Mouse (Mus musculus) urinary bladder, postnatal 4 days (tissue): ENCODE results near the gene Slc38a1.

Experiments used
- DNase-seq, 2 experiments: peaks; one replicate each; pipeline ENCODE4 v3.0.0; 2021 to 2022; ENCODE audit warnings: low spot score in 2 of 2

Gene Slc38a1

GRCm38 (mm10) chr15:96642436-96643405, at the start of gene Slc38a1:
Gene Slc38a1 (minus strand): TSS chr15:96642913.
- DNase-seq: peak in 1 of 2 experiments; percentile 45

DNA sequence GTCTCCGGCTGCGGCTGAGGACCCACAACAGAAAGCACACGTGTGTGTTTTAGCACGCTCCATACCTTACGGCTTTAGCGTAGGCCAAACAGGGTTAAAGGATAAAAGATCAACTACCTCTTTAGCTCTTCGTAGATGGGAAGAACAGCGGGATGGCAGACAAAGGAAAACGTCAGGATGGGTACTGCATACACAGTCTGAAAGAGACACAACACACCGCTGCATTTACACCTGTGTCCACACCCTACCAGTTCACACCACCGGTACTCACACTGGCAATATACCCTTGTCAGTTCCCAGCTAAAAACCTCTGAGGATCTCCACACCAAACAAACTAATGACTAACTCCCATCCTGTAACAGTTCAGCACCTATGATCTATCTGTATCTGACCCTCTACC, 49.7 kb upstream of the Slc38a1 start:
- no peak for DNase-seq

DNA sequence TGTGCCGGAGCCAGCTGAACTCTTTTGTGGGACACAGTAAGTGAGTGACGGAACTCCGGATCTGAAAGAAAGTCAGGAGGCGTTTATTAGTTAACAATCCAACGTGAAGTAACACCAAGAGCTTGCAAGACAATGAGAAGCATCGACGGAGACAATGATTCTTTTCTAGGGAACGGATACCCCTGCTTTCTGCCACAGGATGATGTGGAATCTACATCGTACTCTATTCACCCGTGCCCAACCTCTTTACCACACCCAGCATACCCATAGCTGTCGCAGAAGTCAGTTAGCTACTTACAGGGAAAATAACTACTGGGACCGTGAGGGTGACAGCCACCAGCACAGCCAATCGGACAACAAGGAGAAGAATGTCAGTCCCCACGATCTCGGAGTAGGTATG, 48.7 kb upstream of the Slc38a1 start:
- no peak for DNase-seq

- DNase-seq: no peak
Observed at GRCm38 (mm10) chr15:96690829-96691228, 48.1 kb upstream of the Slc38a1 start.

DNA sequence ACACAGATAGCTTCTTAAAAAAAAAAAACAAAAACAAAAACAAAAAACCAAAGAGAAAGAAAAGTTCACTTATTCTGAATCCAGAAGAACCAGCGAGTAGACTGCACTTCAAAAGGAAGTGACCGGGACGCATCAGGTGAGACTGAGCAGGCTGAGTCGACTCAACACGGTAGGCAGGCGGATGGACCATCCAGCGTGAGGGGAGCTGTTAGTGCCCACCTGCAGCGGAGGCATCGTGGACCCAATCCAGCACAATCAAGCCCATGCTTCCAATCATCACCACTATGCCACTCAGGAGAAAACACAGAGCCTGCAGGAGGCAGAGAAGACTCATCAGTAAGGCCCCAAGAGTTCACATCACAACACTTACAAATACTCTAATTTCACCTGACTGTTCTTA, 47.2 kb upstream of the Slc38a1 start:
- DNase-seq: no peak

DNA sequence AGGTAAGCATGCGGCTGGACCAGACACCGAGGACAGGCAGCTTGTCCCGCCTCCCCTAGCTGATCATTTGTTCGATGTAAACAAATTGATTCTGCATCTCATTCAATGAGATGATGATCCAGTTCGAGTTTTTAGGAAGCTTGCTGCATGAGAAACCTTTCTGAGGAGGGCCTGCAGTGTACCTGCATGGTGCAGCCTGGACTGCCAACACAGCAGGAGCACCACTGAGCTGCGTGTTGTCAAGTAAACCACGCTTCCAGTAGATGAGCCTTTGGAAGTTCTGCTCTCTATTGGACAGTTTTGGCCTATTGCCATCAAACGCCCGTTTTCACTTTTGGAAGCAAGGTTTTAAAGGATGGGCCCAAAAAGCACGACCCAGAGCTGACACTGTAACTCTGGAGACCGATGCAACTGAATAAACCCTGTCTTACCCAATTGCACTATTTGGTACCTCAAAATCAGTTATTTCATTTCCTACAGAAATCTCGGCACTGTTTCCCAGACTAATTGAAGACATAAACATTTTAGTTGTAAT, 46.1 kb upstream of the Slc38a1 start:
- peak in 1 of 2 experiments; percentile 52 for DNase-seq

GRCm38 (mm10) chr15:96688036-96688435, 45.3 kb upstream of the Slc38a1 start:
- DNase-seq: no peak

GRCm38 (mm10) chr15:96687366-96687765, 44.7 kb upstream of the Slc38a1 start:
- DNase-seq: no peak

- peak in 1 of 2 experiments; percentile 47 for DNase-seq
Observed at GRCm38 (mm10) chr15:96686201-96687159, 43.8 kb upstream of the Slc38a1 start.

DNA sequence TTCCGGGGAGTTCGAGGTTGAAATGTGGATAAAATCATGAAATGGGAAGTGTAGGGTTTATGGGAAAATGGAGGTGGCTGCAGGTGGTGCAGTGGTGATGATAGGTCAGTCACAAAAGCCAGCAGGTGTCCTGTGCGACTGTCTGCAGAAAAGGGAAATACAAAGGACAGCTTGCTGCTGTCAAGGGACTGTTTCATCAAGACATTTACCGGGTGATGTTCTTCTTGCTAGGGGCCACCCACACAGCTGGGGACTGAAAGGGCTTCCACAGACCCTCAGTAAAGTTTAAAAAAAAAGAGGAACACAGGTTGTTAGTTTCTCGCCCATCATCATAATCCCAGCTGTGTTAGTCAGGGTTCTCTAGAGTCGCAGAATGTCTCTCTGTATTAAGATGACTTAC, 42.6 kb upstream of the Slc38a1 start:
- peak in 1 of 2 experiments; percentile 10 for DNase-seq

DNA sequence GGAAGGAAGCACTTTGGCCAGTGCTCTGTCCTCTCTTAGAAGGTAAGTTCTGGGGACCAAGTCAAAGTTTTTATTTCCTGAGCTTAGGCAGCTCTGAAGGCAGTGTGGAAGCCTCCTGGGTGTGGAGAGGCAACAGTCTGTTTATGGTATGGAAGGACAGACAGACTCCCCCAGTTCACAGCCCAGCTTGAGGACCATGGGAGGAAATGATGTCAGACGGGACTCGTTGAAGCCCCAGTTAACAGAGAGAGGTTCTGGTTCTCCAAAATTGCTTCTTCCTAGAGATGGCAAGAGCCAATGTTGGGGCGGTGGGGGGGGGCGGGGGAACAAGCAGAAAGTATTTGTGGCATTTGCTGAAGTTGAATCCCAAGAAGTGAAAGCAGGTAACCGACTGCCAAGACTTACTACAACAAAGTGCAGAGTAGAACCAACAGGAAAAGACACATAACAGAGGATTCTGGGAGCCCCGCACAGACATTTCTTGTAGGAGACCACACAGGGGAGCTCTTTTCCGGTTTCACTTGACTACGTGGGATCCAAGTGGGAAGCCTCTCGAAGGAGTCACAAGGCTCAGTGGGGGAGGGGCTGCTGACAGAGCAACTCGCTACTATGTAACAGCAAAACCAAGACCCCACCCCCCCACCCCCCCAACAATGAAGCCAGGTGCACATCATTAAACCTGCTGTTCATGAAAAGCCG, 41.6 kb upstream of the Slc38a1 start:
- peak; percentile 50 to 63 for DNase-seq

GRCm38 (mm10) chr15:96678871-96679773, 36.4 kb upstream of the Slc38a1 start:
- peak in 1 of 2 experiments; percentile 22 for DNase-seq

DNA sequence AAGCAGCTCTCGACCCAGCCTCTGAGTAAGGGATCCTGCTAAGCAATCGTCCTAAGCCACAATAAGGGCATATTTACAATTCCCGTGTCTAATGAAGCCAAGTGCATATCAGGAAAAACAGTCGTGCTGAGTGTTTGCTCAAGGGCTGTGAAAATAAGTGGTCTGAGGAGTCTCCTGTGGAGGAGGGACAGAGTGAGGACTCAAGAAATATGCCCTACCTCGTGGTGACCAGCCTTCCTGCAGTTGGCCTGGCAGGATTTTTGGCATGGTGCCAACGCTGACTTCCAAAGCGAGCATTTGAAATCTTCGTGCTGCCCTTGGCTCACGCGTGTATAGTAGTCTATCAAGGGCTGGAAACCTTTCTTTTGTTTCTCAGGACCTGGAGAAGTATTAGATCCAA, 33.8 kb upstream of the Slc38a1 start:
- DNase-seq: peak in 1 of 2 experiments; percentile 59

DNA sequence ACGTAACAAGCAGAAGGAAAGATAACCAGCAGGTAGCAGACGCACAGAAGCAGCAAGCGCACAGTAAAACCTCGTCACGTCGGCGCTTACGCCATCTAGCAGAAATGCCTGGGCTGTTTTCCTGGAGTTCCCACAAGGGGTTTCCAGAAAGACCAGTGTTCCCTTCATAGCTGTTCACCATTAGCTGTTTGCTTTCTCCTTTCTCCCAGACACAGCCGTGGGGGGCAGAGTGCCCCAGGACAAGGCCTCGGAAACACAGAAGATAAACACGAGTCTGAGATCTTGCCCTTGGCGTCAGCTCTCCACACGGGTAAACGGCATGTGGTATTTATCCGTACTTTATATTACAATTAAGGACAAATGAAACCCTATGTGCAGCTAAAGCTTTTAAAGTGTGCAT, 33.0 kb upstream of the Slc38a1 start:
- DNase-seq: peak in 1 of 2 experiments; percentile 52

DNA sequence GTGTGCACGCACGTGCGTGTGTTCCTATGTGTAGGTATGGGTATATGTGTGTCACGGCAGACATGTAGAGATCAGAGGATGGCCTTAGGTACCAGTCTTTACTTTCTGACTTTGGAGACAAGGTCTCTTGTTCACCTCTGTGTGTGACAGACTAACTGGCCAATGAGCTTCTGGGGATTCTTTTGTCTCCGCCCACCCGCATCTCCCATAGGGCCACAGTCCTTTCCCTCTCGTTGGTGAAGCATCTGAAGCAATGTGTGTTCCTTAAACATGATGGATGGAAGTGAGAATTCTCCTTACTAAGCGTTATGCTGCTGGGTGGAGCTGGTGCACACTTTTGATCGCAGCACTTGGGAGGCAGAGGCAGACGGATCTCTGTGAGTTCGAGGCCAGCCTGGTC, 32.3 kb upstream of the Slc38a1 start:
- peak in 1 of 2 experiments; percentile 54 for DNase-seq

GRCm38 (mm10) chr15:96674089-96674488, 31.4 kb upstream of the Slc38a1 start:
- DNase-seq: no peak

DNA sequence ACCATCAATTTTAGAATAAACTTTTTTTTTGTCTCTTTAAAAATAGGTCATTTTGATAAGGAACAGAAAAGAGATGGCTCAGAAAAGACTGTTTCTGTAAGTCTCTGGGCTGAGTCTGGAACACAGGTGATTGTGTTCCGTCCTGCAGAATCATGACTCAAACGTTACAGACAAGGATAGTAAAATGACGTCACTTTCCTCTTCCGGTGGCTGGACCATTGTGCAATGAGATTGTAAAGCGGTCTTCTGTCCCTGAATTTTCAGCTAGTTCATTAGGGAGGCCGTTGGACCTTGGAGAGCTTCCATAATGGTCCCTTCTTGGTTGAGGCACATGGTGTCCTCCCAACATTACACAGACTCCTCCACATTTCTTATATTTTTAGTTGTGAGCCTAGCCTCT, 27.0 kb upstream of the Slc38a1 start:
- no peak for DNase-seq

- DNase-seq: no peak
Observed at GRCm38 (mm10) chr15:96666663-96667062, 23.9 kb upstream of the Slc38a1 start.

GRCm38 (mm10) chr15:96665889-96666288, 23.2 kb upstream of the Slc38a1 start:
- no peak for DNase-seq

GRCm38 (mm10) chr15:96660590-96661141, 18.0 kb upstream of the Slc38a1 start:
- DNase-seq: peak in 1 of 2 experiments; percentile 45
